Mouse (Mus musculus) NIH3T3 (cell line): ENCODE measurements at regions not wholly inside any gene's neighbourhood (a gene's known extent, or its start where the extent isn't known, plus 50 kb on each side); places are given as distances from the start of the nearest gene placed in this dataset.
A peak's percentile ranks its signal among the peaks of the same experiment; 100 is the strongest.
"Not testable (repeated sequence)": the region's sequence is repeated elsewhere in the genome, so short reads cannot be mapped to it uniquely, and the experiment has no call there.

Experiments
- DNase-seq: peaks from one replicate; pipeline ENCODE4 v3.0.0-alpha.2; 2012; ENCODE audit warnings: low read depth

DNA sequence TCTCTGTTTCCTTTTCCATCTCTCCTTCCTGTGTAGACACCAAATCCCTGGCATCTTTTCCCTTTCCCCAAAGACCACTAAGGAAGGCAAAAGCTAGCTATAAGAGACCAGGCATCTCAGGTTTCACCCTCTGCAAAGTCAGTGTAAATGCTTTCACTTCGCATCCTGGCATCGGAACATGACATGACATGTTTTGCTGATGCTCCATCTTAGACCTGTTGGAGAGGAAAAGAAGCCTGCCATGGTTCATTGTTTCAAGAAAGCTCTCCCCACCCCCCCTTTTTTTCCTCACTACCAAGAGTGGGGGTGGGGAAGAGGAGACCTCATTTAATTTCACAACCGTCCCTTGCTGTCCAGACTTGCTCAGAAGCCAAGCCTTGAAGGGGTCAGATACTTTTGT lies 156.4 kb upstream of the Camk1g start:
- no peak for DNase-seq

DNA sequence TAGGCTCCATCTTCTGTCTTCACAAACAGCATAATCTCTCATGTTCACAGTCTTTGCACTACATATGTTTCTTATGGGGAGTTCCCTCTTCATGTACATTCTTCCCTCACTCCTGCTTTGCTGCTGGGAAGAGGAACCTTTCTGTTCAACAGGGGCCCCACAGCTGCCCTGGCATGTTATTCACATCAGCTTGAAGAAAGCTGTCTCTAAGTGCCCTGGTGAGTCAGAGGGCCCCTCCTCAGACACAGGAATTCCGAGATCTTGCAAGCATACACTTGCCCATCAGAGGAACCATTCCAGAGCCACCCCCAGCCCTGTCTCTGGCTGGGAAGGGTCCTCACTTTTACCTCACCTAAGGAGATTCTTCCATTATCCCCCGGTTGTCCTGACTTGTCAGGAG lies 151.9 kb upstream of the Camk1g start:
- peak; percentile 76 for DNase-seq

DNA sequence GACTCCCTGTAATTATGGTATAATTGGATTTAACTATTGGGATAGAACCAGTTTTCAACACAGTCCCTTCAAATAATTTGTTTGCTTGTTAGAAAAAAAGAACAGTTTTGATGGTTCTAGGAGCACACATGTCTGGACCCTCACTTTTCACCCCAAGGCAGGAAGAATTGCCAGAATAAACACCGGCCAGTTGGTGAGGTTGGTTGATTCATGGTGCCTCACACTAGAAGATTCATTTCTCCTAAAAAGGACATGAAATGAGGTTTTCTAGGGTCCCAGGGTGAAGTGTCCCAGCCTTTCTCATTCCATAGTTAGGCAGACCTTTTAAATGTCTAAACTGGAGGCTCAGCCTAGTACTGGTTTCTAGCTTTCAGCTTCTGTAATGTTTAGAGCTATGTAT lies 148.7 kb upstream of the Camk1g start:
- DNase-seq: peak; percentile 85

DNA sequence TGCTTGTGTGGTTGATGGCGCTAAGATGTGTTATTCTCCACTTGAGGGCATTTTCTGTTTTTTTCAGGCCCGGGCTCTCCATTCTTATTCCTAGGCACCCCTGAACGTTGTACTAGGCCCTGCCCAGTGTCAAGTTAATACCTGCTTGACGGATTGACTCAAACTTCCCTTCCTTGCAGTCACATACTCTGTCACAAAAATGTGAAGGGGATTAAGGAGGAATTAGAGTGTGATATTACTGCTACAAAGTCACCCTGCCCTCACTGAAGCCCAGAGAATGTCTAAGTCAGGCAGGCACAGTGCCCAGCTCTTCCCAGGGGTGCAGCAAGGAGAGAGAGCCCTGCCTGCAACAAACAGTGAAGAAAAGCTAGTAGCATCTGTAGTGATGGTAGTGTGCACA lies 147.9 kb upstream of the Camk1g start:
- peak; percentile 61 for DNase-seq

DNA sequence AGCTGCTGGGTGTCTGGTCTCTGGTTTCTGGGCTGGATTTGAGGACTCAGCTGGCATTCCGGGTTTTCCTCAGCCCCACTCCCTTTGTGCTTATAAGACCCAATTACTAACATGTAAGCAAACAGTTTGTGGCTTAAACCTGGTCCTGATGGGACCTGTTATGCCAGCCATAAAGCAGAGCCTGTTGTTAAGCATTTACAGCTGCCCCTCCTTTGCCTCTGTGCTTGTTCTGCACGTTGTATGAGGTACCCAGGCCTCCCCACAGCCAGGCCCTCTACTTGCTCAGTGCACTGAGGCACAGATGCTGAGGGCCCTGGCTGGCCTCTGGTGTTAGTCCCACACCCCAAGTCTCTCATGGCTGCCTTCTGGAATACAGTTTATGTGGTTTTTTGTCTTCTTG lies 147.2 kb upstream of the Camk1g start:
- no peak for DNase-seq

DNA sequence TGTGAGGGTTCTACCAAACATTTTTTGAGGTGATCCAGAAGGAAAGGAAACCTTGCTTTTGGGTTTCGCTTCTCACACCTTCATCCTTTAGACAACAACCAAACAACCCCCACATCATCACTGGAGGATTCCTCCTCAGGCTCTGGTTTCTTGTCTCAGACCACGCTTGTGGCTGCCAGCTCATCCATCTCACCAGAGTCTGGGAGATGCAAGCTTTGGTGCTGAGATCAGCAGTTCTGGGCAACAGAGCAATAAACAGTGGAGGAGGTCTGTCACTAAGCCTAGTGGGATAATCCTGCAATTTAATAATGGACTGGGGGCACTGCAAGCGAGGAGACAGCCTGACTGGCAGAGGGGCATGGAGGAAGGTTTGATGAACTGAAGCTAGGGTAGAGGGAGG lies 146.3 kb upstream of the Camk1g start:
- DNase-seq: peak; percentile 73

DNA sequence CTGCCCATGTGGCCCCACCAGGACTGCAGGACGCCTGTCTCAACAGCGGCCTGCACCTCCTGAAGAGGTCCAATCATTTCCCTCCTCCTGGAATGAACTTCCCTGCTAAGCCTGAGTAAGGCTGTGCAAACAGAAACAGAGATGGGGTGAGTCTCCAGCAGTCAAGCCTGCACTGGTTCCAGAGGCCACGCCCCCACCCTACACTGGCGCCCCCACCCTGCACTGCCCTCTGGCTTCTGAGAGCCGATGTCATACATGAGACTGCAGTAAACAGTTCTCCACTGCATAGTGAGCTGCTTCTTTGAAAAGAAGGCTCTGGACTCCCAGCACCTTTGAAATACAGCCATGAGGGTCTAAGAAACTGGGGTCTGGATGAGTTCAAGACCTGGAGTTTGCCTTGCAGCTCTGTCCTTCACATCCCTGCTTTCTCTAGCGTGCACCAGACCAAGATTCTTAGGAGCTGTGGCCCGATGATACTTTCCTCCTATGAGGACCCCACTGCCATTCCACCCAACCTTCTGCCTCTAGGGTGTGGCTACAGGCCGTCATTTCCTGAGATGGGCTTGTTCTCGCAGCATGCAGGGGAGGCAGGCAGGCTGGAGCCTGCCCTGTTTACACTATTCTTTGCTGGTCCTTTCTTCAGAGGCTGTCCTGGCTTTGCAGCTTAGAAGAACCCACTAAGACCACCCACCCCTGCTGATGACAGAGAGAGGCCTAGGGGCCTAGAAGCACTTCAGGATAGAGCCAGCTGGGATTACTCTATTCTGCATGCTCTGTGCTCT lies 144.0 kb upstream of the Camk1g start:
- DNase-seq: peak; percentile 76

DNA sequence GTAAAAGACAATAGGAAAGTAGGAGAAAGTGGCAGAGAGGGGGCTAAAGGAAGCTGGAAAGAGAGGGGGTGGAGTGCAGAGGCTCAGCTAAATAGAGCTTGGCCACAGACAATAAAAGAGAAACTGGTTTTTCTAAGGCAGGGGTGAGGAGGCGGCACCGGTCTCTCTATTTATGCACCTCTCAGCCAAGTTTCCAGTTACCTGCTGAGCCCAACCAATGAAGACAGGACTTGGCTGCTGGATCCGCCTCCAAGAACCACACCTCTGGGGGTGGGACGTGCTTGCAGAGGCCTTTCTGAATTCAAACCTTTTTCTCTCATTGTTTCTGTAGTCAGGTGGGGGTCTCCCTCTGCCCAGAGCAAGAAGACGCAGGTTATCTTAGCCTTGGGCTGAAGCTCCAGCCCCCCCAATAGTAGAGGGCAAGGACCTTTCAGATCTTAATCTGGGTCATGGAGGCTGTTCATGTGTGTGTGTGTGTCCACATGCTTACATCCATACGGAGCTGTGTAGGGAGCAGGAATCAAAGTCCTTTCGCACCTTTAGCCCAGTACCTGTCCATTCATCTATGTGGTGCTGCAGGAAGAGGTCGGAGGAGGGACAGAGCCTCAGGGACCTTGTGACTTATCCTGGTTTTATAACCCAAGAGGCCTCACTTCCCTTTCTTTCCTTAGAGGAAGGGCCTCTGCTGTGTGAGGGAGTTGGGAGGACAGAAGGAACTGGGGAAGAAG lies 140.1 kb upstream of the Camk1g start:
- no peak for DNase-seq

DNA sequence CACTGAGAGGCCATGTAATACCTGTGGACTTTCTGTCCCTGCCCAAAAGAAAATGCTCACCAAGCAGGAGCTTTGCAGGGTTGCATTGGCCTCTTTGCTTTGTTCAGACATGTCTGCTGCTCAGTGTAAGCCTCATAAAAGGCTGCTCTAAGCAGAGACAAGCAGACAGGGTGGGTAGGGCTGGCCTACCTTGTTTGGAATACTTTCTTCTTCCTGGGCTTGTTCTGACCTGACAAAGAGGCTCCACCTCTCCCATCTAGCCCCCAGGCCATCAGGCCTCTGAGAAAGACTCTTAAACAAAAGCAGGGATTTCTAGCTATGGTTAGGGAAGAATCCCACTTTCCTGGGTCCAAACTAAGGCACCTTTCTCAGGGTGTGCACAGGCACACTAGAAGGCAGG lies 138.2 kb upstream of the Camk1g start:
- no peak for DNase-seq

DNA sequence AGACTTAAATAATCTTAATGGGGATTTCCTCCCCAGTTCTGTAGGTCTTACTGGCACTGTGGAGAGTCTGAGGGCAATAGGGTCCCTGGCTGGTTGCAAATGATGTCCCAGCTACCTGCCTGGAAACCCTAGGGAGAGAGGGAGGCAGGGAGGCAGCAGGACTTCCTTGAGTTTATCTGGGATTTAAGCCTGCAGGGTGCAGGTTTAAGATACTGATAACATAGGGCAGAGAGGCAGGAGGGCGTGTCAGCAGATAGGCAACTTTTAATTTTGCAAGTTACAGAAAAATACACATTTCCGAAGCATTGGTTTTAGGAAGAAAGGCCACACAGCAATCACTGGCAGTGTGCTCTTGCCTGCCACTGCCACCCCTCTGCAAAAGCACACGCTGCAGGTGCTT lies 136.9 kb upstream of the Camk1g start:
- DNase-seq: no peak

DNA sequence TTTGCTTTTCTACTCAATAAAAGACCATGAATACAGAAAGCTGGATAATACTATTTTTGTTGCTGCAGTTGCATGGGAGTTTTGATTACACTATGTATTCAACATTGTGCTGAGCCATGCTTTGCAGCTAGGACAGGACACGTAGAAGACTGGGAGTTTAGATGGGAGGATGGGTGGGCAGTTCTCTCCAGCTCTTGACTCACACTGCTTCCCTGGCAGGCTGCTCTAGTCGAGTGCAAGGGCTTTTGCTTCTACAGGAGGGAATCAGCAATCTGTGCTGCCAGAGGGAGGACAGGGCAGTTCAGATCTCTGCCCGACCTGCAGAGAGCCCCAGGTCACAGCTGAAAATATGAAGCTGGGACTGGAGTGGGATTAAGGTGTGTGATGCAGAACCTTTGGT lies 135.3 kb upstream of the Camk1g start:
- DNase-seq: peak; percentile 81

DNA sequence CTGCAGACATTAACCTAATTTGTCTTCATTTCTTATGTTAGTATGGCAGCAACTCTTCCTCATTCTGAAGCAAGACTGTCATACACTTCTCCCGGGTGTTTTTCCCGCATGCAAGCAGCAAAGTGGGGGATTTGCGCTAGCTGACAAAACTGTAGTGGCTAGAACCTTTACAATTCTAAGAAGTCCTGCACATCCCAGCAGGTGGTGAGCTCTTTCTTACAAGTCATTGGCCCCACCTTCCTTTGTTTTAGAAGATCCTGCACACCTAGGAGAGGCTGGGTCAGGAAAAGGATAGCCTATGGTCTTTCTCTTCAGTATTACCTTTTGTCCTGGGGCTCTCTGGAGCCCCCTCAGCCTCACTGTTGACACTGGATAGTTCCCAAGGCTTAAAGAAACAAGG lies 134.5 kb upstream of the Camk1g start:
- DNase-seq: no peak

DNA sequence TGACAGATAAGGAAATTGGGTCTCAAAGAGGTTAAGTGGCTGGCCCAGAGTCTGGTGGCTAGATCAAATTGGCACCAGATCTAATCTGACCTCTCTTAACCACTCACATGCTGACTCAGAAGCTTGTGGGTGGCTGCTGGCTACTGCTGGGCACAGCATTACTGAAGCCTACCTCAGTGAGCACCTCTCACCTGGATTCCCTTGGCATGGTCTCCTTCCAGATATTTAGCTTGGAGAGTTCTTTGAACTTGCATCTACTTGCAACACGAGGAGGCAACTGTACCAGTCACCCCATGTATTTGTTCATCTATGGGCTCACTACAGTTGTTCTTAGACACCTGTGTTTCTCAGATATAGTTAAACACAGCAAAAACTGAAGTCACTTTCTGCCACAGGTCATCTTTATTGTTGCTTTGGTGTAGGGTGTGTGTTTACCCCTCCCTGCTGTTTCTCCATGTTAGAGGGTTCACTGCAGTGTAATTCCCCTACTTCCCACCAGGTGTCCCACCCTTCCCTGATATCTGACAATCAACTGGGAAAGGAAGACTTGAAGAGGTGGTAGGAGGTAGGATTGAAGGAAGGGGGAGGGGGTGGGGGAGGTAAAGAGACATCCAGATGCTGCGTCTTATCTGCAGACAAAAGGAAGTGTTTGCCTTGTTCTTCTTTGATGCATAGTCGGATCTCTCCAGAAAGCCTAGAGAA lies 133.7 kb upstream of the Camk1g start:
- peak; percentile 86 for DNase-seq

DNA sequence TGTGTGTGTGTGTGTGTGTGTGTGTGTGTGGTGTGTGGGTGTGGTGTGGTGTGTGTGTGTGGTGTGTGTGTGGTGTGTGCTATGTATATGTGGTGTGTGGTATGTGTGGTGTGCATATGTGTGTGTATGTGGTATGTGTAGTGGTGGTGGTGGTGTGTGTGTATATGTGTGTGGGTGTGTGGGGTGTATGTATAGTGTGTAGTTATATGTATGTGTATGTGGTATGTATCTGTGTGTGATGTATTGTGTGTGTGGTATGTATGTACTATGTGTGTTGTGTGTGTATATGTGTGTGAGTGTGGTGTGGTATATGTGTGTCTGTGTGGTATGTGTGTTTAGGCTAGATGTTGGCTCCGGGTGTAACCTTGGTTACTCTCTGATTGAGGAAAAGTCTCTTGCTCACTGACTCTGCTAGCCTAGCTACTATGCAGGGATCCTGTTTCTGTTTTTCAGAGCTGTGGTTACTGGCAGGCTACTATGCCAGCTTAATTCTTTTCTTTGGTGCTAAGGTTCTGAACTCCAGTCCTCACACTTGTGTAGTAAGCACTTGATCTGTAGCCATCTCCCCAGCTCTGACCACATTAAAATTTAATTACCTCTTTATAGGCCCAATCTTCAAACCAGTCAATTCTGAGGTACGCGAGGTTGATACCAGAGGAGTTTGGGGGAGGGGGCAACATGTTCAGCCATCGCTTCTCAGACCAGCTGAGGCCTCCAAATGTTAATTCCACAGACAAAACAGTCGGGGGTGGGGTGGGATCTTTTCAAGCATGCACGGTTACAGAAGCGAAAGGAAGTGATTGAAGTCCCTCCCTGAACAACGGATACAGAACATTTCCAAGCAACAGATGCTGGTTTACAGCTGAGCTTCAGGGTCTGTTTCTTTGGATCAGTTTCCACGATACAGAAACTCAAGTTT lies 126.4 kb upstream of the Camk1g start:
- no peak for DNase-seq

DNA sequence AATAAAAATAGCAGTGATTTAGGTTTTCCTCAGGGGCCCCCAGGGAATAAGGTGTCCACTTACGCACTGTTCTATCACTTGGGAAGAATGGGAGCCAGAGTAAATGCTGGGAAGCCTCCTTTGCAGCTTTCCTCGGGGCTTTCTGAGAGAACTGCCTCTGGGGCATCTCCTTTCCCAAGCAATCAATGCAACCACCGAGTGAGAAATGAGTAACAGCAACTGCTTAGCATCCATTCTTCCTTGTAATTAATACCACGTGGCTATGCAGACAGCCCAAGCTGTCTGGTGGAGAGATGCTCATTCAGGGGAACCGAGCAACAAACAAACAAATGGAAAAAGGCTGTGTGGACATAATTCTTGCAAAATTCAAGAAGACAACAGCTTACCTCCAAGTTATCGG lies 117.9 kb upstream of the Camk1g start:
- DNase-seq: peak; percentile 55

DNA sequence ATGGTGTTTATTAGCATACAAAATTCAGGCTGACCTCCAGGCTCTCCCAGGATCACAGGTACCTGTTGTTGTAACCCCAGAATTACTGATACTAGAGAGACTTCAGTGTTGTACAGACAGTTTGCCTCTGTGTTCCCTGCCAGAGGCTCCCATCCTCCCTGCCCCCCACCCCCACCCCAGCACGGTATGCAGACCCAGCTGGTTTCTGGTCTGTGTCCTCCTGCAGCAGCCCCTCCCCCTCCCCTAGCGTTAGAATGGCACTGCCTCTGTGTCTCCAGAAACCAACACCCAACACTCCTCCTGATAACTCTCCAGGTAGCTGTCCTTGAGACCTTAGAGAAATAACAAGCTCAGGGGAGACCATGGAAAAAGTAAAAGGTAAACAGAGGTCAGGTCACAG lies 116.6 kb upstream of the Camk1g start:
- not testable (repeated sequence) for DNase-seq

DNA sequence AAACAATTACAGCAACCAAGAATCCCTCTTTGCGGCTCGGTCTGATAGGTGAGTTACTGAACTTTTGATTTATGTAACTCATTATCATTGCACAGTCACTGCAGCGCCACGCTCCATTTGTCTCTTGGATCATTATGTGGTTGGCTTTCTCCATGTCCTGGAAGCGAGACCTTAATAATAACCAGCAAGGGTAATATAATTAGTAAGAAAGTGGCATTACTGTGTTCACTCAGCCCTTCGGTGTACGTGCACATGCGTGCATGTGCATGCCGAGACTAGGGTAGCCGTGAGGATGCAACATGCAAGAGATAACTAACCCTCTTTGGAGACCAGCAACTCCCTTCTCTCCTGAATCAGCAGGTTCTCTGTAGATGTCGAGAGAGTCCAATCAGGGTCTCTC lies 114.9 kb upstream of the Camk1g start:
- DNase-seq: no peak

DNA sequence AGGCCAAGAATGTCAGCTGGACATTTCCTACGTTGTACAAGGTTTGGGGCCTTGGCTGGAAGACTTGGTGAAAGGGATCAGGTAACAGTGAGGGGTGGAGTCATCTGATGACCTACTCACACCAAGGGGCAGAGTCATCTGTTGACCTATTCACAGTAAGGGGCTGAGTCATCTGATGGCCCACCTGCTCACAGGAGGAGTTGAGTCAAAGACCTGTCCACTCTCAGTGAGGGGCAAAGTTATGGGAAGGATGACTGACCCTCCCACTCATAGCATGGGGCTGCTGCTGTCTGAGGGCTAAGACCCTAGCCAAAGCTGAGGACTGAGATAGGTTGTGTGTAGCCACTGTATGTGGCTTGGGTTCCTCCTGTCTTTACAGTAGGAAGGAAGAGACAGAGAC lies 107.2 kb upstream of the Camk1g start:
- no peak for DNase-seq

DNA sequence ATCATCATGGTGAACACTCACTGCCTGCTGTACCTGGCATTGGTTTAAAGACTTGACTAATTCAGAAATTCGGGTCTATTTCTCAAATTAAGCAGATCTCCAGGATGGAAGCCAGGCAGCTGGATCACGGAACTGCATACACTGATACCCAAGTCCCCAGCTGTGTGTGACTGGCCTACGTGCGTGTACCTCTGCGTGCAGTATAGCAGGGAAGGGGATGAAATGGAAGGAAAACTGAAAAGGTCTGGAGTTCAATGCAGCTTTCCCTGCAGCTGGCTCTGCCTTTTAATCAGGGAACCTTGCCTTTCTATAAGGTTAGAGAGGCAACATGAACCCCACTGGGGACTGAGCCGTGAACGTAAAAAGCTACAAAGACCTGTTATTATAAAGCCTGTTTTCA lies 106.7 kb upstream of the Camk1g start:
- no peak for DNase-seq

DNA sequence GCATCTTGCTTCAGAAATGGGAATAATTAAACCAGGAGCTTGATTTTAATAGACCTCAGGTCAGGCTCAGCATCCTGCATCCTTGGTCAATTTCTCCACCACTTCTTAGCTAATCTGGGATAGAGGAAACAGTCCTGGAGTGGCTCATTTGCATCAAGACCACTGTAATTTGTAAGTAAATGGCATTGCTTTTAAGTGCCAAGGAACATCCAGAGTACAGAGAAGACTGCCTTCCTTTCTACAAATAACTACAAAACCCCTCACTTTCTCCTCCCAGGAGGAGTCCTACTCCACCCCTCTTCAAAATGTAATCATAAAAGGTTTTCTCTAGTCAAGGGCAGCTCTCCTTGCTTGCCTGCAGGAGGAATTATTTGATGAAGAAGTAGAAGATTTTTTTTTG lies 96.2 kb upstream of the Camk1g start:
- DNase-seq: no peak

DNA sequence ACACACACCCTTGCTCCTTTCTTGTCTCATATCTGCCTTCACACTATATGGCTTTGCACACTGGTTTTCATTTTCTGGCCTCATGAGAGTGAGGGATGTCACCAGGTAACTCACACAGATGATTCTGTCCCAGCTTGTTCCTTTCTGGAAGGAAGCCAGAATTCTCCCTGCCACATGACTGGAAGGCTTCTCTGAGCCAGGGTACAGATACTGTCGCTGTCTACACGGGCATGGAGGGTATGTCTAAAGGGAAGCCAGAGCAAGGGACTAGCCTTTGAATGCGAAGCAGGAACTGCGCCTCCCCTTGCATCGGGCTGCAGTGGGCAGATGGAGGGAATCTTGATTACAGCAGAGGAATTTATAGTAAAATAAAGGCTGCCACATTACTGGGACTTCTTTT lies 89.6 kb upstream of the Camk1g start:
- no peak for DNase-seq

DNA sequence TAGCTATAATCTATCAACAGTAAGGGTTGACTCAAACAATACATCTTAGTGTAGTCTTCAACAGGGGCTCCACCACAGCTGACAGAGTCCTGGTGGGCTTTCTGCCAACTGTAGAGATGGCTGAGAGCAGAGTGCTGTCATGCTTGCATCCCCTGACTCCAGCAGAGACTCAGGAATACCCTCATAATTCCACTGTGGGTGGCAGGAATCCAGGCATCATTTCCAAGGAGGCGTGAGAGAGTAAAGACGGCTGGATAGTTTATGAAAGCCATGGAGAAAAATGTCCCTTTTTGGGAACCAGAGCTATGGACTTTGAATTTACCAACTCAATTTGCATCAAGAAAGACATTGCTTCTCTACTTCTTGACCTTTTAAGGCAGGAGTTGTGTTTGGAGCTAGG lies 87.8 kb upstream of the Camk1g start:
- DNase-seq: no peak
